Mouse (Mus musculus) liver, adult 2 months (tissue): ENCODE data around the gene Cdca5. TPM values are rescaled to one million over a fixed set of nuclear protein-coding genes. Genes with fewer than 3 reads are reported as not detected.

Source experiments
- DNase-seq: peaks from one replicate; pipeline ENCODE4 v3.0.0-alpha.2; 2011; ENCODE audit warnings: low read depth, low spot score; ENCODE audit errors: extremely low read depth
- H3K27ac ChIP-seq: fragments of 200-500 bp; replicated peaks from 2 replicates; pipeline ENCODE4 v1.5.1; 2012; ENCODE audit warnings: low read depth, mild to moderate bottlenecking, control low read depth, inconsistent platforms, low read length; ENCODE audit not compliant: insufficient read depth
- H3K27me3 ChIP-seq: fragments of 200-500 bp; 2 replicates; pipeline ENCODE4 v1.6.1; 2012; ENCODE audit warnings: mild to moderate bottlenecking, moderate library complexity, low read length, inconsistent platforms; ENCODE audit not compliant: control insufficient read depth, insufficient read depth
- H3K36me3 ChIP-seq: fragments of 200-500 bp; 2 replicates; pipeline ENCODE4 v1.6.1; 2012; ENCODE audit warnings: low read length, inconsistent platforms; ENCODE audit not compliant: control insufficient read depth, insufficient read depth
- H3K4me1 ChIP-seq: fragments of 200-500 bp; 2 replicates; pipeline ENCODE4 v1.6.1; 2011; ENCODE audit warnings: low read length; ENCODE audit not compliant: control insufficient read depth, insufficient read depth
- H3K4me3 ChIP-seq: fragments of 200-500 bp; 2 replicates; pipeline ENCODE4 v1.5.1; 2011; ENCODE audit warnings: low read depth, mild to moderate bottlenecking, control low read depth, low read length, moderate library complexity; ENCODE audit not compliant: insufficient read depth
- H3K79me2 ChIP-seq: fragments of 200-500 bp; 2 replicates; pipeline ENCODE4 v1.6.1; 2012; ENCODE audit warnings: inconsistent platforms, mild to moderate bottlenecking, low read length, moderate library complexity; ENCODE audit not compliant: control insufficient read depth, insufficient read depth
- H3K9ac ChIP-seq: fragments of 200-500 bp; 2 replicates; pipeline ENCODE4 v1.6.1; 2012; ENCODE audit warnings: low read depth, mild to moderate bottlenecking, control low read depth, inconsistent platforms, low read length
- CTCF ChIP-seq: fragments of 200-500 bp; IDR thresholded peaks from 2 replicates; pipeline ENCODE4 v1.5.1; 2011; ENCODE audit warnings: low read depth, low read length, control low read depth
- POLR2A ChIP-seq: fragments of 200-500 bp; IDR thresholded peaks from 2 replicates; pipeline ENCODE4 v1.6.1; 2011; ENCODE audit warnings: low read length, control low read depth; ENCODE audit not compliant: insufficient read depth; ENCODE audit errors: extremely low read depth
- WGBS: fragments of 180-500 bp; shearing (Covaris S2); methylation state at CpG from one replicate; pipeline ENCODE4 v1.1.7; 2018; 5-methylcytosine and 5-hydroxymethylcytosine counted together
- polyA plus RNA-seq: library from polyadenylated mRNA; depleted of rRNA; stranded (reverse); fragments of >200 nt; gene quantifications from 2 replicates; pipeline ENCODE4 v1.2.3, GENCODE M21; 2012; rRNA removed
- total RNA-seq: library from RNA; depleted of rRNA; stranded (reverse); fragments of >200 nt; gene quantifications from 2 replicates; pipeline ENCODE4 v1.2.3, GENCODE M21; 2014; rRNA removed

Cdca5 gene
- total RNA-seq (0.28 and 0.47 TPM in 2 replicates), polyA plus RNA-seq (0.18 and 0.20 TPM in 2 replicates)

DNA sequence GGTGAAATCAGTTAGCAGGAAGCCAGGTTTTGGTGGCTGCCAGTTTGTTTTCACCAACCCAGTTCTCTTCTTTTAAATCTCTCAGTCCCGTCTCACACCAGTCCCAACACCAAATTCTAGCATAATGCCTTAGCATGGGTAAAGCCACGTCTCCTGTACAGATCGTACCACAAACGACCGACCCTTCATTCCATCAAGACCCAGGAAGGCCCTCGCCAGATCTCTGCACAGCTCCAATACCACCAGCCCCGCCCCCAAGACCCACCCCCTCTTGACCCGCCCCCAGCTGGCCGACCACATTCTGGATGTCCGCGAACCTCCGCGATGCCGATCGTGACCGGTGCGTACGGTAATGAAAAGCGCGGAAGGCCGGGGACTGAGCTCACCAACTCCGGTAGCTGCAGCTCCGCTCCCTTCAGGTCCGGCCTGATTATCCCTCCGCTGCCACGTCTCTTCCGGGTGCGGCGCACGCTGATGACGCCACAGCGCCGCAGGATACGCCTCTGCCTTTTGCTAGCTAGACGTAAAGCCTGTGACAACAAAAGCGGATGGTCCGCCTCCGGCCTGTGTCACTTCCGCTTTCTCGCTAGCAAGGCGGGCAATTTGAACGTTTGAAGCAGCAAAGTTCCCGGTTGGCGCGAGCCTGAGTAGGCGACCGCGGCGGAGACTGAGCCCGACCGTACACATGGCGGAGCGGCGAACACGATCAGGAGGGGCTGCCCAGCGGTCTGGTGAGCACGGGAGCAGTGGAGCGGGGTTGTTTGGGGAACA, at the start of gene Cdca5, which contains the start of gene Zfpl1:
Cdca5 (plus strand) TSS at position 506 of the 771 bp plus-strand sequence.
Zfpl1 (minus strand) TSS at position 479 of the 771 bp plus-strand sequence.
- Histone ChIP-seq H3K4me1 (peaks cover 4% of the 10 kb centered on the region), H3K27me3 (no peaks in the 10 kb centered on the region), H3K36me3 (peaks cover 2% of the 10 kb centered on the region; the same call in 1 of the 2 replicates), H3K9ac (peak within 1 kb of the TSS; percentile 74), H3K4me3 (peak within 1 kb of the TSS; percentile 84), H3K27ac (no peak within 1 kb of the TSS; the same call in 1 of the 2 replicates), H3K79me2 (peaks cover 5% of the 10 kb centered on the region; the same call in 1 of the 2 replicates)
- DNase-seq, result peak; percentile 91
- WGBS, result 1% methylated on average over 58 of the region's 58 CpGs
- peak; percentile 20; the same call in 1 of the 2 replicates for TF ChIP-seq POLR2A
- TF ChIP-seq CTCF, result no peak

DNA sequence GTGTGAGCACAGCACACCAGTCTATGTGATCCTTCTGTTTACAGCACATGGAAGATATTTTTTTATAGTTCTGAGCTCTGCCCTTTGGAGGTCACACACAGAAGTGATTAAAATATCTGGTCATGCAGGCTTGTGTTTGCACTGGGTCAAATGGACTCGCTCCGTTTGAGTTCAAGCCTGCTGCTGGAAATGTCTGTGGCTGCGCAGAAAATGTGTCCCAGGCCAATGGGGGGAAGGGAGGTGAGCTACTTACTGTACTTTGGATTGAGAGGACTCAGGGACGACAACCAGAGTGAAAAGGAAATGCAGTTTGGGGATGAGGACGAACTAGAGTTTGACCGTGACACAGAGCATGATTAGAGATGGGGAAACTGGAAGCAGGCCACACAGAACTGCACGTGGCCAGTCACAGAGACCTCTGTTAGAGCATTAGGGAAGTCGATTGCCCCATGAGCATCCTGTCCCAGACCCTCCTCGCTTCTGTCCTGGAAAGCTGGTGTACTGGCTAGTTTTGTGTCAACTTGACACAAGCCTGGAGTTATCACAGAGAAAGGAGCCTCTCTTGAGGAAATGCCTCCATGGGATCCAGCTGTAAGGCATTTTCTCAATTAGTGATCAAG, 48.7 kb upstream of the Cdca5 start:
- no peak for TF ChIP-seq CTCF
- TF ChIP-seq POLR2A, result no peak
- peak; percentile 96 for DNase-seq
- no peak overlapping the region for H3K9ac ChIP-seq
- no peak overlapping the region for H3K4me3 ChIP-seq
- peaks cover 12% of the 10 kb centered on the region for H3K4me1 ChIP-seq
- no peaks in the 10 kb centered on the region for H3K79me2 ChIP-seq
- no peaks in the 10 kb centered on the region for H3K27me3 ChIP-seq
- H3K27ac ChIP-seq, result peak overlapping the region; percentile 65
- no peaks in the 10 kb centered on the region for H3K36me3 ChIP-seq
- WGBS, result 9% methylated on average over 9 of the region's 9 CpGs

DNA sequence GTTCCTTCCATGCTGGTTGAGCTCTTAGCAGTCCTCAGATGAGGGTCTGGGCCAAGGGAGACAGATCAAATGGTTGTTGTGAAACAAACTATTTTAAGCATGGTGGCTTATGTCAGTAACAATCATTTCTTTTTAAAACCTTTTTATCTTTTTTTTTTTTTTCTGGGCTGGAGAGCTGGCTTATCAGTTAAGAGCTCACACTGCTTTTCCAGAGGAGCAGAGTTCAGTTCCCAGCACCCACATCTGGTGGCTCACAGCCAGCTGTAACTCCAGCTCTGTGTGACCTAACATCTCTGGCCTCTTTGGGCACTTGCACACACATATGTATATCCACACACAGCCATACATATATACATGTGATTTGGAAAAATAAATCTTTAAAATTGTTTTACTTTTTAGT, 47.1 kb upstream of the Cdca5 start:
- DNase-seq, result peak; percentile 86
- H3K27ac ChIP-seq, result no peak overlapping the region
- H3K4me3 ChIP-seq, result no peak overlapping the region
- H3K27me3 ChIP-seq, result no peaks in the 10 kb centered on the region
- no peaks in the 10 kb centered on the region for H3K79me2 ChIP-seq
- no peak overlapping the region for H3K9ac ChIP-seq
- peaks cover 20% of the 10 kb centered on the region for H3K4me1 ChIP-seq
- TF ChIP-seq CTCF, result no peak
- no peaks in the 10 kb centered on the region for H3K36me3 ChIP-seq

DNA sequence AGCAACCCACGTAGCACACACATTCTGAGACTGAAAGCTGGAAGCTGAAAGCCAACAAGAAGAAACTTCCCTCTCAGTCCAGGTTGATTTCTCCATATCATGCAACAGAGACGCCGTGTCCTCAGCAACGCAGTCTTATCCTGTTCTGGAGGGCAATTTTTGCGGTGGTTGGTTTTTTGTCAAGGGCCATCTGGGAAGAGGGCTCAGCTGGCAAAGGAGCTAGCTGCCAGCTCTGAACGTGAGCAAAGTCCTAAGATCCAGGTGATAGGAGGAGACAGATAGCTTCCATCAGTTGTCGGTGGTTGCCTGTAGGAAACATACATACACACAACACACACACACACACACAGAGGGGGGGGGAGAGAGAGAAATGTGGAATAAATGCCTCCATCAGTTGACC, 46.5 kb upstream of the Cdca5 start:
- H3K79me2 ChIP-seq, result no peaks in the 10 kb centered on the region
- no peaks in the 10 kb centered on the region for H3K36me3 ChIP-seq
- DNase-seq, result no peak
- peaks cover 18% of the 10 kb centered on the region for H3K4me1 ChIP-seq
- WGBS, result 71% methylated on average over 7 of the region's 7 CpGs
- H3K27ac ChIP-seq, result no peak overlapping the region
- H3K4me3 ChIP-seq, result no peak overlapping the region
- no peaks in the 10 kb centered on the region for H3K27me3 ChIP-seq
- H3K9ac ChIP-seq, result no peak overlapping the region
- TF ChIP-seq CTCF (no peak), POLR2A (no peak)

DNA sequence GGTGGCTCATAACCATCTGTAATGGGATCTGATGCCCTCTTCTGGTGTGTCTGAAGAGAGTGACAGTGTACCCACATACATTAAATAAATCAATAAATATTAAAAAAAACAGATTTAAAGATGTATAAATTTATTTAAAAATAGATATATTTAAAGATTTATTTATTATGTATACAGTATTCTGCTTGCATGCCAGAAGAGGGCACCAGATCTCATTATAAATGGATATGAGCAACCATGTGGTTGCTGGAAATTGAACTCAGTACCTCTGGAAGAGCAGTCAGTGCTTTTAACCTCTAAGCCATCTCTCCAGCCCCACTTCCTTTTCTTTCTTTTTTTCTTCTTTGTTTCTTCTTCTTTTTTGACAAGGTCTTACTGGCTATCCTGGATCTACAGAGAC, 44.8 kb upstream of the Cdca5 start:
- no peak overlapping the region for H3K4me3 ChIP-seq
- no peak overlapping the region for H3K27ac ChIP-seq
- peaks cover 19% of the 10 kb centered on the region for H3K4me1 ChIP-seq
- no peak for DNase-seq
- no peaks in the 10 kb centered on the region for H3K36me3 ChIP-seq
- no peaks in the 10 kb centered on the region; the same call in 1 of the 2 replicates for H3K79me2 ChIP-seq
- TF ChIP-seq POLR2A (no peak), CTCF (no peak)
- H3K27me3 ChIP-seq, result no peaks in the 10 kb centered on the region
- H3K9ac ChIP-seq, result no peak overlapping the region
